Mouse (Mus musculus) heart, postnatal 0 days (tissue): Measurements from ENCODE around the gene Cd200.

Experiments
- CTCF ChIP-seq: IDR thresholded peaks from 2 replicates; pipeline ENCODE4 v1.5.1; 2016; ENCODE audit warnings: antibody characterized with exemption, control low read depth, low read depth
- EP300 ChIP-seq: IDR thresholded peaks from 2 replicates; pipeline ENCODE4 v1.6.1; 2016; ENCODE audit warnings: antibody characterized with exemption, low read depth

DNA sequence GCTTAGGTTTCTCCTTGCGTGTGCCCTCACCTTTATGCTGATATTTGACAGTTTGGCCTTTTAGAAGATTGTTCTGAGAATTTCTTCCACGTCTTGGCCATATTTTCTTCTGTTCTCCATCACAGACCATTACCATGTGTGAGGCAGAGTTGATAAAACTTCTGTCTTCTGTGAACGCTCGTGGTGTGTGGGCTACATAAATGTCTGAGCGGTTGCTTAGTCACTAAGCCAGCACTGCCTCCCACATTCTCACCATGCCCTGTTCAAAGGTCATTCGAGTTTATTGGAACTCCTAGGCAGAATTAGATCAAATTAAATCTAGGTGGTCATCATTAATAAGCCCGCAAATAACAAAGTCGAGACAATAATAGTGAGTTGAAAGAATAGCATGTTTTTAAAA is 76.3 kb downstream of the Cd200 start:
- TF ChIP-seq CTCF (no peak), EP300 (no peak)
